Mouse (Mus musculus) monocyte, adult 2 months (primary cell): Measurements from ENCODE around the gene Pgm2.

Experiments used
- DNase-seq, 2 experiments: peaks; one replicate each; pipeline ENCODE4 v3.0.0; 2022; ENCODE audit warnings: low spot score in 2 of 2, low read depth in 1 of 2

Pgm2 gene

GRCm38 (mm10) chr5:64074455-64074854, 18.3 kb upstream of the Pgm2 start:
- no peak for DNase-seq

GRCm38 (mm10) chr5:64075506-64075905, 17.2 kb upstream of the Pgm2 start:
- no peak for DNase-seq

GRCm38 (mm10) chr5:64077353-64077752, 15.4 kb upstream of the Pgm2 start:
- DNase-seq = no peak

GRCm38 (mm10) chr5:64078740-64079461, 13.8 kb upstream of the Pgm2 start:
- no peak for DNase-seq

GRCm38 (mm10) chr5:64079462-64079817, 13.3 kb upstream of the Pgm2 start:
- no peak for DNase-seq

GRCm38 (mm10) chr5:64083447-64084359, 9.0 kb upstream of the Pgm2 start:
- no peak for DNase-seq

GRCm38 (mm10) chr5:64085405-64085804, 7.3 kb upstream of the Pgm2 start:
- DNase-seq = no peak

- no peak for DNase-seq
Measured at GRCm38 (mm10) chr5:64088740-64089139, 4.0 kb upstream of the Pgm2 start.

- no peak for DNase-seq
Measured at GRCm38 (mm10) chr5:64093349-64093871, 660 bp downstream of the Pgm2 start.

- no peak for DNase-seq
Measured at GRCm38 (mm10) chr5:64095342-64095993, 2.7 kb downstream of the Pgm2 start.

GRCm38 (mm10) chr5:64101993-64102716, 9.4 kb downstream of the Pgm2 start:
- DNase-seq = no peak

GRCm38 (mm10) chr5:64102717-64103075, 9.9 kb downstream of the Pgm2 start:
- DNase-seq = peak in 1 of 2 experiments; percentile 18

- DNase-seq = no peak
Measured at GRCm38 (mm10) chr5:64107596-64108289, 15.0 kb downstream of the Pgm2 start.

- DNase-seq = no peak
Measured at GRCm38 (mm10) chr5:64109217-64109616, 16.5 kb downstream of the Pgm2 start.

GRCm38 (mm10) chr5:64112360-64112759, 19.6 kb downstream of the Pgm2 start:
- no peak for DNase-seq

- DNase-seq = no peak
Measured at GRCm38 (mm10) chr5:64114210-64114609, 21.5 kb downstream of the Pgm2 start.

- DNase-seq = no peak
Measured at GRCm38 (mm10) chr5:64117191-64117590, 24.4 kb downstream of the Pgm2 start.

- no peak for DNase-seq
Measured at GRCm38 (mm10) chr5:64125783-64126182, 33.0 kb downstream of the Pgm2 start.

GRCm38 (mm10) chr5:64131550-64131949, 38.8 kb downstream of the Pgm2 start:
- DNase-seq = no peak

- peak in 1 of 2 experiments; percentile 17 for DNase-seq
Measured at GRCm38 (mm10) chr5:64133901-64134300, 41.2 kb downstream of the Pgm2 start.
